Mouse (Mus musculus) liver, embryonic 14.5 days (tissue): ENCODE data around the gene Clip1.

ENCODE experiments used
- CTCF ChIP-seq: IDR thresholded peaks from 2 replicates; pipeline ENCODE4 v1.5.1; 2016; ENCODE audit warnings: antibody characterized with exemption, low read depth, control low read depth
- EP300 ChIP-seq: IDR thresholded peaks from 2 replicates; pipeline ENCODE4 v1.6.1; 2016; ENCODE audit warnings: antibody characterized with exemption, low read depth

DNA sequence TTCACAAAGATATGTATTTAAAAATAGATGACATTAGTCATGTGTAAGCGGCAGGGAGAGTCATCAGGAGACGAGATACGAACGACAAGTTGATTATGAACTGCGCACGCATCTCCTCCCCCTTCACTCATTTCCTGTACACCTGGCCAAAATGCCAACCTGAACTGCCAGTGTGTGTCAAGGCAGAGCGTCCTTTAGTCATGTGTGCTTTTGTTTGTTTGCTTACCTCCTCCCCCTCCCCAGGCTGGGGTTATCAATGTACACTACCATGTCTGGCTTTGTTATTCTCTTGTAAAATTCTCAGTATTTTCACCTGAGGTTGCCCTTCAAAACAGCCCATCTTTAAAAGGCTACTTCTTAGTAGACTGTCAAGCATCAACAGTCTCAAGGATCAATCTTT, 75.0 kb downstream of the Clip1 start:
- TF ChIP-seq CTCF = no peak
- no peak for TF ChIP-seq EP300
